22 mouse cellular contexts compared by ENCODE assay signal in genomic region chr1:161314078-161314477, GRCm38 (mm10).
A peak's percentile ranks its signal among the peaks of the same experiment; 100 is the strongest.
DNase-seq lines count a peak whose midpoint lies in the region; ATAC-seq lines count a peak whose summit lies in the region.
"Had no signal": no experiment of that assay in that cellular context is flagged by ENCODE, and none has a peak within 500 bp of the region (broad histone marks: within the 10 kb centered on the region; RNA-seq: fewer than 3 reads in every experiment).

No protein-coding gene starts in this region.

- no peak overlapping the region for H3K4me2 ChIP-seq in midbrain, embryonic 14.5 days (ENCODE audit: low read length)
- H3K4me2 ChIP-seq in midbrain, embryonic 16.5 days (ENCODE audit: low read length) = no peak overlapping the region
- H3K4me2 ChIP-seq: forebrain, embryonic 13.5 days; heart, embryonic 15.5 days; hindbrain, embryonic 15.5 days had no signal

- peak; percentile 3 for DNase-seq in gastrocnemius, postnatal 10 days
- no peak for DNase-seq in gastrocnemius, adult 18-20 months (ENCODE audit: low spot score)
- no peak for DNase-seq in midbrain, embryonic 14.5 days
- DNase-seq in ZHBTc4 (ENCODE audit: low read depth, low spot score) = peak; percentile 47
- DNase-seq in retina, postnatal 1 day = no peak
- DNase-seq in spleen, adult 12 weeks (ENCODE audit: low spot score) = no peak
- DNase-seq: adrenal gland, adult 8-10 months; adrenal gland, postnatal 36 days; B cell, adult 2 months; cerebellum, adult 2 months; cerebellum, postnatal 10 days; heart, postnatal 14 days; kidney, adult 2 months had no signal

- no peak overlapping the region for H3K27ac ChIP-seq in midbrain, embryonic 14.5 days (replicated peaks; ENCODE audit: low read depth, low read length)
- H3K27ac ChIP-seq in midbrain, embryonic 16.5 days (ENCODE audit: low read length) = no peak overlapping the region
- H3K27ac ChIP-seq: embryonic facial prominence, embryonic 10.5 days; forebrain, embryonic 13.5 days; heart, embryonic 15.5 days; hindbrain, embryonic 10.5 days; hindbrain, embryonic 15.5 days had no signal

- H3K9ac ChIP-seq in midbrain, embryonic 14.5 days (replicated peaks; ENCODE audit: low read length) = no peak overlapping the region
- no peak overlapping the region for H3K9ac ChIP-seq in midbrain, embryonic 16.5 days (ENCODE audit: low read depth, low read length)
- H3K9ac ChIP-seq: forebrain, embryonic 13.5 days; heart, embryonic 15.5 days; hindbrain, embryonic 15.5 days had no signal

- H3K4me3 ChIP-seq in midbrain, embryonic 14.5 days (replicated peaks; ENCODE audit: low read depth, low read length) = no peak overlapping the region
- no peak overlapping the region for H3K4me3 ChIP-seq in midbrain, embryonic 16.5 days (ENCODE audit: low read depth, low read length)
- H3K4me3 ChIP-seq: embryonic facial prominence, embryonic 10.5 days; forebrain, embryonic 13.5 days; heart, embryonic 15.5 days; hindbrain, embryonic 10.5 days; hindbrain, embryonic 15.5 days had no signal

- no peaks in the 10 kb centered on the region for H3K36me3 ChIP-seq in midbrain, embryonic 14.5 days (ENCODE audit: control insufficient read depth, insufficient read depth, low read length)
- no peaks in the 10 kb centered on the region for H3K36me3 ChIP-seq in midbrain, embryonic 16.5 days (ENCODE audit: control insufficient read depth, insufficient read depth, low read length)
- H3K36me3 ChIP-seq: embryonic facial prominence, embryonic 10.5 days; G1E; heart, embryonic 15.5 days; hindbrain, embryonic 10.5 days; hindbrain, embryonic 15.5 days had no signal

- no peaks in the 10 kb centered on the region for H3K9me3 ChIP-seq in midbrain, embryonic 14.5 days (ENCODE audit: control insufficient read depth, low read length)
- no peaks in the 10 kb centered on the region for H3K9me3 ChIP-seq in midbrain, embryonic 16.5 days (replicated peaks; ENCODE audit: control insufficient read depth, low read length, poor library complexity, severe bottlenecking)
- H3K9me3 ChIP-seq: embryonic facial prominence, embryonic 10.5 days; forebrain, embryonic 13.5 days; G1E; heart, embryonic 15.5 days; hindbrain, embryonic 10.5 days; hindbrain, embryonic 15.5 days had no signal

- H3K4me1 ChIP-seq in midbrain, embryonic 14.5 days (ENCODE audit: control insufficient read depth, insufficient read depth, low read length) = no peaks in the 10 kb centered on the region
- H3K4me1 ChIP-seq in midbrain, embryonic 16.5 days (ENCODE audit: control insufficient read depth, insufficient read depth, low read length) = no peaks in the 10 kb centered on the region
- H3K4me1 ChIP-seq: embryonic facial prominence, embryonic 10.5 days; forebrain, embryonic 13.5 days; heart, embryonic 15.5 days; hindbrain, embryonic 15.5 days had no signal

- H3K27me3 ChIP-seq in midbrain, embryonic 14.5 days (ENCODE audit: control insufficient read depth, insufficient read depth, low read length) = no peaks in the 10 kb centered on the region
- H3K27me3 ChIP-seq in midbrain, embryonic 16.5 days (ENCODE audit: control insufficient read depth, insufficient read depth, low read depth, low read length) = no peaks in the 10 kb centered on the region
- H3K27me3 ChIP-seq: forebrain, embryonic 13.5 days; heart, embryonic 15.5 days; hindbrain, embryonic 15.5 days had no signal

- 59% methylated on average over 19 of the region's 19 CpGs for WGBS in midbrain, embryonic 14.5 days
- WGBS in midbrain, embryonic 16.5 days = 54% methylated on average over 19 of the region's 19 CpGs

- peak; percentile 27; the same call in 1 of the 2 replicates for ATAC-seq in midbrain, embryonic 14.5 days (ENCODE audit: low FRiP score, low TSS enrichment)
- ATAC-seq in midbrain, embryonic 16.5 days = no peak
- ATAC-seq: CD4-positive, CD25-positive, alpha-beta regulatory T cell, adult 4 months; forebrain, embryonic 13.5 days; intestine, embryonic 16.5 days had no signal

Comparison
In these comparisons a context has a peak if more than half of its experiments do, and no peak if none do; other contexts are left out.
1. DNase-seq: peak in gastrocnemius, postnatal 10 days (single experiment) and ZHBTc4 (single experiment); none in gastrocnemius, adult 18-20 months (single experiment), midbrain, embryonic 14.5 days (single experiment), retina, postnatal 1 day (single experiment) and spleen, adult 12 weeks (single experiment).